Mouse (Mus musculus): Measurements from ENCODE around the gene Trim62. TPM values are rescaled to one million over a fixed set of nuclear protein-coding genes. Genes with fewer than 3 reads are reported as not detected.

Gene Trim62
- polyA plus RNA-seq, 1 experiment, result 11.2 TPM

DNA sequence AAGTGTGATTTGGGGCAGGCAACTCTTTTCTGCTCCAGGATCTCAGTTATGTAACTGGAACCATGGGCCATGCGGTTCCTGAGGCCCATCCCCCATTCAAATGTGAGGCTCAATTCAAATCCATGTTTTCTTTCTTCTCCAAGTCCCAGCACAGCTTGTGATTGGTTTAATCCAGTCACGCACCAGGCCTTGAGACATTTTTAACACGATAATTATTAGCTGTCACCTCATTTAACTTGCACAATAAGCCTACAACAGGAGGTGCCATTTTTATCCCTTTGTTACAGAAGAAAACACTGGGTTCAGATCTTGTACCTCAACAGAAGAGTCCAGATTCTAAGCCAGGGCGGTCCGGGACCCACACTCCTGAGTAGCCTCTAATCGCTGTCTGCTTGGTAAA is 34.4 kb downstream of the Trim62 start:
- Histone ChIP-seq H3K4me1 (ENCODE audit: control insufficient read depth, insufficient read depth, low read length) (no peaks in the 10 kb centered on the region), H3K27ac (ENCODE audit: insufficient read depth, low read length) (0 out of 2 replicates have a peak overlapping the region, but pooled peaks have one; percentile 66), H3K4me3 (ENCODE audit: insufficient read depth, low read length) (no peak overlapping the region)
- TF ChIP-seq POLR2A (IDR thresholded peaks at IDR 0.05; ENCODE audit: extremely low read depth, insufficient read depth, low read length) (no peak), CTCF (IDR thresholded peaks at IDR 0.05; ENCODE audit: extremely low read depth, insufficient read depth, low read length) (no peak)

DNA sequence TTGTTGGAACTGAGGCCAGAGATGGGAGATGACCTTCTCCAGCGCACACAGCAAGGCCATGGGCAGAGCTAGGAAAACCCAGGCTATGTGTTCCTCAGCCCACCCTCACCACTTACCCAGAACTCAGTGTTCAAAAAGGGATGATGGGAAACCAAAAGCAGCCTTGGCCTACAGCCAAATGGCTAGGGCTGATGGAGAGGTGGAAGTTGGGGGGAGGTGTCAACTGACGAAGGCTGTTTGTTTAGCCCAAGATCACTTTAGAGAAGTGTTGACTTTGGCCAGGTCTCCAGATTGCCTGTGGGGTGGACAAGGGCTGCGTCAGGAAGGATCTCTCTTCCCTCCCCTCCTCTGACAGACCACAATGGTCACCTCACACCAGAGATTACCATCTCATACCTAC is 34.8 kb downstream of the Trim62 start:
- no peak overlapping the region for H3K27ac ChIP-seq (ENCODE audit: insufficient read depth, low read length)
- H3K4me3 ChIP-seq (ENCODE audit: insufficient read depth, low read length), result no peak overlapping the region
- no peaks in the 10 kb centered on the region for H3K4me1 ChIP-seq (ENCODE audit: control insufficient read depth, insufficient read depth, low read length)
- no peak for TF ChIP-seq CTCF (IDR thresholded peaks at IDR 0.05; ENCODE audit: extremely low read depth, insufficient read depth, low read length)
- TF ChIP-seq POLR2A (IDR thresholded peaks at IDR 0.05; ENCODE audit: extremely low read depth, insufficient read depth, low read length), result no peak

DNA sequence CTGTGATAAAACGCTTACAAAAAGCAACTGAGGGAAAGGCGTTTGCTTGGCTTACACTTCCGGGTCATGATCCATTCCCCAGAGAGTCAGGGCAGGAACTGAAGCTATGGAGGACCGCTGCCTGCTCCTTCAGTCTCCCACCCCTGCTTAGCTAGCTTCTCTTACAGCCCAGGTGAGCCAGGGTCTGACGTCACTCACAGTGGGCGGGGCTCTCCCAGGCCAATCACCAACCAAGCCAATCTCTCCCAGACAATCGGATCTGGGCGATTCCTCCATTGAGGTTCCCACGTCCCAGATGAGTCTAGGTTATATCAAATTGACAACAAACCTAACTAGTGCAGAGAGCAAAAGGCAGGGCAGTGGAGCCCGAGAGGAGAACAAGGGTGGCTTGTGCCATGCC is 35.7 kb downstream of the Trim62 start:
- Histone ChIP-seq H3K4me3 (ENCODE audit: insufficient read depth, low read length) (no peak overlapping the region), H3K4me1 (ENCODE audit: control insufficient read depth, insufficient read depth, low read length) (peaks cover 5% of the 10 kb centered on the region), H3K27ac (ENCODE audit: insufficient read depth, low read length) (no peak overlapping the region)
- TF ChIP-seq POLR2A (IDR thresholded peaks at IDR 0.05; ENCODE audit: extremely low read depth, insufficient read depth, low read length), result no peak
- no peak for TF ChIP-seq CTCF (IDR thresholded peaks at IDR 0.05; ENCODE audit: extremely low read depth, insufficient read depth, low read length)

DNA sequence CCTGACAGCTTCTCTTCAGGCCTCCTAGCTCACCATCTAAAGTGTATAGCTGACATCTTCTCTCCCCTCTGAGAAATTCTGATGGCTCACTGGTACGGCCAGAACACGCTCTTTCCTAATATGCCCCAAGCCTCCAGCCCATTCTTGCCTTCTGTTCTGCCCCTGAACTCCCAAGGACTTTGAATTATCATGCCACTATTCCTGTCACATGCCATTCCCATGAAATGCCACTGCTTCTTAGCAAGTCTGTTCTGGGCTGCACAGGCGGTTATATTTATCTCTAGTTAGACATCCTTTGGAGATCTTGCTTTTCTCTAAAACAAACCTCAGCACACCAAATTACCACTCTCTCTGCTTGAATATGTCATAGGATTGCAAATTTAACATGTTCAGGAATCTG is 40.2 kb downstream of the Trim62 start:
- no peak for TF ChIP-seq CTCF (IDR thresholded peaks at IDR 0.05; ENCODE audit: extremely low read depth, insufficient read depth, low read length)
- TF ChIP-seq POLR2A (IDR thresholded peaks at IDR 0.05; ENCODE audit: extremely low read depth, insufficient read depth, low read length), result no peak
- Histone ChIP-seq H3K4me1 (ENCODE audit: control insufficient read depth, insufficient read depth, low read length) (peaks cover 5% of the 10 kb centered on the region), H3K4me3 (ENCODE audit: insufficient read depth, low read length) (no peak overlapping the region), H3K27ac (ENCODE audit: insufficient read depth, low read length) (peak overlapping the region; percentile 82)

DNA sequence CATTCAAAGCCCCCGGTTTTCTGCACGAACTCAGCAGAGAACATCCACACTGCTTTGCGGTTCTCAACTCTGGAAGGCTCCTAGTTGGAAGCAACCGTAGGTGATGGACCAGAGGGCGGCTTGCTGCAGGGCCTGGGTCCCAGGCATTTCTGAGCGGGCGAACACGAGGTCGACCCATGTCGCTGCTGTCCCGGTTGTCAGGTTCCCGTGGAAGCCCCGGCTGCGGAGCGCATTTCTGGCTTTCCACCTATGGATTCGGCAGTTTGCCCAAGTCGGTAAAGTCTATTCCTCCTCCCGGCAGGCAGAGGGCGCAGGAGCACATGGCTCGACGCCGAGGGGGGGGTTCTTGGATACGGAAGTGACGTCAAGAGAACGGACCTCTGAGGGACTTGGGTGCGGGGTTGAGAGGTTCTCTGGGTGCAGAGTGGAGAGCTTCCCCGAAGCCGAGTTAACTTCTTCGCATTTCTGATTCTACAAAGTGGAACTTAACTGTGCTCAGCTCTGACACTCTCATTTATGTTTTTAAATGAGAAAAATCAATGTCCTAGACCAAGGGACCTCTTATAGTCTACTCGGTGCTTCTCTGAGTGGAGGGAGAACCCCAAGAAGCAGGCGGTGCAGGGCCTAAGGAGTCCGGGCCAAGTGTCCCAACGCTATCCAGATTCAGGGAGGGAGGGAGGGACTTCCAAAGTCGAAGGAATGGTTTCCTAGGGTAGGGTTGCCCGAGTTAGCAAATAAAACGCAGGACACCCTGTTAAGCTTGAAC is 41.6 kb downstream of the Trim62 start:
- Histone ChIP-seq H3K27ac (ENCODE audit: insufficient read depth, low read length) (0 out of 2 replicates have a peak overlapping the region, but pooled peaks have one; percentile 49), H3K4me3 (ENCODE audit: insufficient read depth, low read length) (peak overlapping the region; percentile 34), H3K4me1 (ENCODE audit: control insufficient read depth, insufficient read depth, low read length) (peaks cover 5% of the 10 kb centered on the region)
- TF ChIP-seq POLR2A (IDR thresholded peaks at IDR 0.05; ENCODE audit: extremely low read depth, insufficient read depth, low read length), result peak; percentile 80
- peak; percentile 67 for TF ChIP-seq CTCF (IDR thresholded peaks at IDR 0.05; ENCODE audit: extremely low read depth, insufficient read depth, low read length)

DNA sequence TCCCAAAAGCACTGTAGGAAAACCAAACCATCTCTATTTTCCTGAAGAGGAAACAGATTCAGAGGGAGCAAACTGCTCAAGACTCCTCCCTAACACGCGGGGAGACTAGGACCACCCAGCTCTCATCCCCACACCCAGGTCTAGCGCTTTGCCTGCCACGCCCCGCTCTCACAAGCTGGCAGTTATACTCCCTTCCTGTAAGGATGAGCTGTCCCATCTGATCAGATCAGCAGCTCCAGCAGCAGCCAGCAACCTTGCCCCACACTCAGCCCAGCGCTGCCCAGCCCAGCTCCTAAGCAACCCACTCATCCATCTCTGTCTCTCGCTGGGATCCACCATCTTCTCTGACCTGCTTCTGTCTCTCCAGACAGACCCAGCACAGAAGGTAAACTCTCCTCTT is 49.4 kb downstream of the Trim62 start:
- no peak for TF ChIP-seq CTCF (IDR thresholded peaks at IDR 0.05; ENCODE audit: extremely low read depth, insufficient read depth, low read length)
- no peak for TF ChIP-seq POLR2A (IDR thresholded peaks at IDR 0.05; ENCODE audit: extremely low read depth, insufficient read depth, low read length)
- no peak overlapping the region for H3K4me3 ChIP-seq (ENCODE audit: insufficient read depth, low read length)
- no peaks in the 10 kb centered on the region for H3K4me1 ChIP-seq (ENCODE audit: control insufficient read depth, insufficient read depth, low read length)
- H3K27ac ChIP-seq (ENCODE audit: insufficient read depth, low read length), result no peak overlapping the region

DNA sequence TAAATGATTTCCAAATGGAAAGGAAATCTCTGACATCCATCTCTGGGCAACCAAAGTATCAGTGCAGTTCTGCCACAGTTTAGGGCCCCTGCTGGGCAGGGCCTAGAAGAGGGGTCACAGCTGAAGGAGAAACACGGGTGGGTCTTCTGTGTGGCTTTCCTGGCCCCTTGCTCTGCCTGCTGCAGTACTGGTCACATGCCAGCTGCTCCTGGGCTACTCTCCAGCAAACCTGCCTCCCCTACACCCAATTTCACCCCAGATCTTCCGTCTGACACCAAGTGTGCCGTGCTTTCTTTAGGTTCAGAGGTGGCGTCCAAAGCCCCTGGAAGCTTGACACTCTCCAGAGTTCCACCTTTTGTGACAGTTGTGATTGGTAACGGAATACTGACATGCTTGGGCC is 52.2 kb downstream of the Trim62 start:
- TF ChIP-seq CTCF (IDR thresholded peaks at IDR 0.05; ENCODE audit: extremely low read depth, insufficient read depth, low read length) (no peak), POLR2A (IDR thresholded peaks at IDR 0.05; ENCODE audit: extremely low read depth, insufficient read depth, low read length) (no peak)
- Histone ChIP-seq H3K4me3 (ENCODE audit: insufficient read depth, low read length) (no peak overlapping the region), H3K27ac (ENCODE audit: insufficient read depth, low read length) (no peak overlapping the region), H3K4me1 (ENCODE audit: control insufficient read depth, insufficient read depth, low read length) (no peaks in the 10 kb centered on the region)

DNA sequence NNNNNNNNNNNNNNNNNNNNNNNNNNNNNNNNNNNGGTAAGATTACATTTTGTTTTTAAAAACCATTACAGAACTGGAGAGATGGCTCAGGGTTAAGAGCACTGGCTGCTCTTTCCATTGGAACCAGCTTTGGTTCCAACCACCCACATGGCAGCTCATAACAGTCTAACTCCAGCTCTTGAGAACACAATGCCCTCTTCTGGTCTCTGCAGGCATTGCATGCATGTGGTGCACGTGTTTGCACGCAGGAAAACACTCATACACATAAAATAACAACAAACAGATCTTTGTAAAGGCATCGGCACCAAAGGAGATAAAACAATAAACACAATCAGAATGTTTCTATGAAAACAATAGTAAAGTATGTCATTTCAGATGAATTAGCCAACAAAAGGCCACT is 59.0 kb downstream of the Trim62 start:
- TF ChIP-seq CTCF (IDR thresholded peaks at IDR 0.05; ENCODE audit: extremely low read depth, insufficient read depth, low read length), result 0 out of 2 replicates have a peak, but pooled peaks have one; percentile 31
- TF ChIP-seq POLR2A (IDR thresholded peaks at IDR 0.05; ENCODE audit: extremely low read depth, insufficient read depth, low read length), result no peak
- H3K4me1 ChIP-seq (ENCODE audit: control insufficient read depth, insufficient read depth, low read length), result no peaks in the 10 kb centered on the region
- H3K27ac ChIP-seq (ENCODE audit: insufficient read depth, low read length), result no peak overlapping the region
- H3K4me3 ChIP-seq (ENCODE audit: insufficient read depth, low read length), result no peak overlapping the region

DNA sequence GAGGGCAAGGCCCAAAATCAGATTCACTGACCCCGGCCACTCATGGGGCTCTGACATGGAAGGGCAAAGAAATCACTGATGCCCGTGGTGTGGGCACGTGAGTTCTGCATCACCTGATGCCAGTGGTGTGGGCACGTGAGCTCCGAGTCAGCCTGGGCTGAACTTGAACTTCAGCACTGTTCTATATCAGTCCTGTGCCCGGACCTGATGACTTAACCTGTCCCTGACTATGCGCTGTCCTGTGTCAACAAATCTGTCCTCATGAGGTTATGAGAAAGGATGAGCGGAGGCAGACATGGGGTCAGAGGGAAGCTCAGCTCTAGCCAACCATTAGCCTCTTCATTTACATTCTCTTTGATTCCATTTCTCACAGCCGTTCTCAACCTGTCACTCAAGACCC is 63.4 kb downstream of the Trim62 start:
- no peak overlapping the region for H3K4me3 ChIP-seq (ENCODE audit: insufficient read depth, low read length)
- TF ChIP-seq CTCF (IDR thresholded peaks at IDR 0.05; ENCODE audit: extremely low read depth, insufficient read depth, low read length) (no peak), POLR2A (IDR thresholded peaks at IDR 0.05; ENCODE audit: extremely low read depth, insufficient read depth, low read length) (no peak)

DNA sequence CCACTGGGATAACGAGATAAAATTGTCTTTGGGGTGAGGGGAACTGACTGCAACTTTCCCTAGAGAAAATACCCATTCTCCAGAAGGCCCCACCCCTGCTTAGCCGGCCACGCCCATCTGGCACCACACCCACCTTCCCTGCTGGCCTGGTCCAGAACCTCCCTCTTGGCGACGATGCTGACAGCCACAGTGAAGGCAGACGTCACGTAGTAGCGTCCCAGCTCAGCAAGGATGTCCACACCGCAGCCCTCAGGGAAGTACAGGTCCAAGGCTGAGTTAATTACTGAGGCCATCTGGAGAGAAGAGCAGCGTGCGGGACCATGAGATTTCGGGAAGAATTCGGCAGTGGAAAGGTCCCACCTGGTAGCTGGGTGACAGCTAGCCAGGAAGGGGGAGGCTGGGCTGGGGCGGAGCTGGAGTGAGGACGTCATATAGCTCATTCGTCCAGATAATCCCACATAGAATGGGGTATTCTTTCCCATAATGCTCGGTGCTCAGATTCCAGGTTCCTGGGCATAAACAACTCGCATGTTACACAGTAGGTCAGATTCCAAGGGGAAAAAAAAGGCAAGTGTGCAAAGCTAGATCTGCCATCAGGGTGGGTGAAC is 64.0 kb downstream of the Trim62 start:
- Histone ChIP-seq H3K4me1 (ENCODE audit: control insufficient read depth, insufficient read depth, low read length) (no peaks in the 10 kb centered on the region), H3K27ac (ENCODE audit: insufficient read depth, low read length) (no peak overlapping the region), H3K4me3 (ENCODE audit: insufficient read depth, low read length) (no peak overlapping the region)
- TF ChIP-seq POLR2A (IDR thresholded peaks at IDR 0.05; ENCODE audit: extremely low read depth, insufficient read depth, low read length), result no peak

More for the DNA sequence above, 63.4 kb downstream of the Trim62 start:
- Histone ChIP-seq H3K27ac (ENCODE audit: insufficient read depth, low read length) (no peak overlapping the region), H3K4me1 (ENCODE audit: control insufficient read depth, insufficient read depth, low read length) (no peaks in the 10 kb centered on the region)
